Mouse (Mus musculus) ES-E14 (cell line): ENCODE results near the gene Zfp719. TPM values are rescaled to one million over a fixed set of nuclear protein-coding genes. Genes with fewer than 3 reads are reported as not detected.

Experiments
- DNase-seq: peaks from one replicate; pipeline ENCODE4 v3.0.0-alpha.2; 2013; ENCODE audit warnings: low read depth, low spot score
- H3K27ac ChIP-seq: 2 replicates; pipeline ENCODE4 v1.5.1; 2012; ENCODE audit warnings: low read depth, mild to moderate bottlenecking, low read length, moderate library complexity, mixed read lengths; ENCODE audit not compliant: poor library complexity, insufficient read depth, severe bottlenecking
- H3K36me3 ChIP-seq: 2 replicates; pipeline ENCODE4 v1.6.1; 2012; ENCODE audit warnings: mild to moderate bottlenecking, low read length, moderate library complexity, mixed read lengths; ENCODE audit not compliant: control insufficient read depth, poor library complexity, insufficient read depth, severe bottlenecking
- H3K4me1 ChIP-seq, 2 experiments: fragments of 150-350 bp in 1 of 2; sonication (generic) in 1 of 2; 2 replicates each; pipeline ENCODE4 v1.6.1; 2012; ENCODE audit warnings: low read length in 2 of 2, mild to moderate bottlenecking in 1 of 2, mixed read lengths in 1 of 2; ENCODE audit not compliant: control insufficient read depth in 2 of 2, insufficient read depth in 2 of 2, poor library complexity in 1 of 2
- H3K4me3 ChIP-seq, 2 experiments: fragments of 150-350 bp in 1 of 2; sonication (generic) in 1 of 2; 2 replicates each; pipeline ENCODE4 v1.5.1; 2012; ENCODE audit warnings: low read length in 2 of 2, low read depth in 1 of 2, mild to moderate bottlenecking in 1 of 2, mixed read lengths in 1 of 2; ENCODE audit not compliant: insufficient read depth in 1 of 2, poor library complexity in 1 of 2, severe bottlenecking in 1 of 2
- H3K9ac ChIP-seq: 2 replicates; pipeline ENCODE4 v1.6.1; 2012; ENCODE audit warnings: low read depth, mild to moderate bottlenecking, low read length, mixed read lengths; ENCODE audit not compliant: poor library complexity, insufficient read depth, severe bottlenecking
- H3K9me3 ChIP-seq: fragments of 150-350 bp; sonication (generic); 2 replicates; pipeline ENCODE4 v1.6.1; 2012; ENCODE audit warnings: low read depth, mild to moderate bottlenecking, low read length; ENCODE audit not compliant: control insufficient read depth, insufficient read depth
- CHD2 ChIP-seq: IDR thresholded peaks from 2 replicates; pipeline ENCODE4 v1.6.1; 2014; ENCODE audit warnings: mild to moderate bottlenecking, low read depth, low read length, inconsistent platforms
- HCFC1 ChIP-seq: IDR thresholded peaks from 2 replicates; pipeline ENCODE4 v1.6.1; 2012; ENCODE audit warnings: low read length, inconsistent platforms, borderline replicate concordance; ENCODE audit not compliant: insufficient read depth
- MAFK ChIP-seq: IDR thresholded peaks from 2 replicates; pipeline ENCODE4 v1.6.1; 2014; ENCODE audit warnings: mild to moderate bottlenecking, low read depth, low read length, inconsistent platforms; ENCODE audit not compliant: insufficient read depth
- ZC3H11A ChIP-seq: IDR thresholded peaks from 2 replicates; pipeline ENCODE4 v1.6.1; 2012; ENCODE audit warnings: low read depth, mild to moderate bottlenecking, inconsistent platforms, low read length, borderline replicate concordance
- ZNF384 ChIP-seq: IDR thresholded peaks from 2 replicates; pipeline ENCODE4 v1.6.1; 2012; ENCODE audit warnings: low read depth, low read length, inconsistent platforms
- in situ Hi-C, 2 experiments: fragments of 600-800 bp; cut with MboI; formaldehyde crosslinking; loops; one replicate each; pipeline ENCODE4 v1.15.1; 2025; ENCODE audit warnings: low sequenced_read_pairs in 2 of 2, inconsistent platforms in 1 of 2; ENCODE audit not compliant: unreplicated experiment in 2 of 2
- total RNA-seq: library from RNA; depleted of rRNA; stranded (reverse); fragments of 300-350 nt; gene quantifications from 2 replicates; pipeline ENCODE4 v1.2.3, GENCODE M21; 2012; rRNA removed

The Zfp719 gene
- total RNA-seq, 1 experiment = 9.9 TPM

DNA sequence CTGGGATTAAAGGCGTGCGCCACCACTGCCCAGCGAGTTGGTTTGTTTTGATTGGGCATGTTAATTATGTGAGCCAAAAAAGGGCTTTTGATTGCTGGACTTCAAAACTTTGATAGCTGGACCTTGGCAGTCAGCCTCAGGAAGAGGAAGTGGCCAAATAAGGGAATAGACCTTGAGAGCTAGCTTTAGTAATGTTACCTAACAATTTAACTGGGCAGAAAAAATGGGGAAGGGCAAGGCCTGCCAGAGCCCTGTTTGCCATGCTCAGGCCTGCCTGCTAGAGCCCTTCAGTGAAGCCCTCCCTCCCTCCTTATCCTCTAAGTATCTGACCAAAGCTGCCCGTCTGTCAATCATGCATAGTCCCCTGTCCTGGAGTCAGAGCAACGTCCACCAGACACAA is 63.2 kb downstream of the Zfp719 start:
- no peak for TF ChIP-seq ZC3H11A
- TF ChIP-seq ZNF384 = no peak
- no peak for TF ChIP-seq HCFC1
- no peak for TF ChIP-seq CHD2
- no peak for TF ChIP-seq MAFK
- Histone ChIP-seq H3K4me1 (no peaks in the 10 kb centered on the region; a peak in 1 of 4 replicates), H3K9me3 (no peaks in the 10 kb centered on the region), H3K36me3 (no peaks in the 10 kb centered on the region), H3K4me3 (no peak overlapping the region), H3K9ac (no peak overlapping the region), H3K27ac (no peak overlapping the region)
- no peak for DNase-seq
- in situ Hi-C loops = no loop called here

Other genes starting within 250 kb of the Zfp719 start
- gene Siglecf, start 228.3 kb upstream of the Zfp719 start, total RNA-seq = 0.49 and 1.1 TPM in 2 replicates
- 1.6 and 1.9 TPM in 2 replicates for gene Siglecg, start 171.4 kb upstream of the Zfp719 start, total RNA-seq
- gene Lim2, start 151.9 kb upstream of the Zfp719 start, total RNA-seq = 0.79 and 1.1 TPM in 2 replicates
- 0.37 and 0.62 TPM in 2 replicates for gene Nkg7, start 142.5 kb upstream of the Zfp719 start, total RNA-seq
- gene Cldnd2, start 138.8 kb upstream of the Zfp719 start, total RNA-seq = not detected in 2 replicates
- 126 and 134 TPM in 2 replicates for gene Etfb, start 135.5 kb upstream of the Zfp719 start, total RNA-seq
- not detected in 2 replicates for gene Gm45233, start 135.5 kb upstream of the Zfp719 start, total RNA-seq
- 2.9 and 3.6 TPM in 2 replicates for gene Vsig10l, start 116.5 kb upstream of the Zfp719 start, total RNA-seq
- 0.95 and 1.7 TPM in 2 replicates for gene Iglon5, start 89.5 kb upstream of the Zfp719 start, total RNA-seq
- gene 4931406B18Rik, start 73.7 kb upstream of the Zfp719 start, total RNA-seq = not detected in 2 replicates
- gene Cd33, start 35.2 kb upstream of the Zfp719 start, total RNA-seq = 0.04 and 0.16 TPM in 2 replicates
- 1.9 and 2.1 TPM in 2 replicates for gene Zfp658, start 17.4 kb upstream of the Zfp719 start, total RNA-seq
- 13.0 and 17.7 TPM in 2 replicates for gene Zfp819, start 27.6 kb downstream of the Zfp719 start, total RNA-seq
- gene Ceacam18, start 55.1 kb downstream of the Zfp719 start, total RNA-seq = 0.11 TPM in 1 of 2 replicates, not detected in the other
- not detected in 2 replicates for gene Siglece, start 80.6 kb downstream of the Zfp719 start, total RNA-seq
- 9.6 and 10.0 TPM in 2 replicates for gene Ctu1, start 92.4 kb downstream of the Zfp719 start, total RNA-seq
- 0.18 TPM in 1 of 2 replicates, not detected in the other for gene Klk14, start 110.8 kb downstream of the Zfp719 start, total RNA-seq
- 0.36 and 1.5 TPM in 2 replicates for gene Klk13, start 133.0 kb downstream of the Zfp719 start, total RNA-seq
- not detected in 2 replicates for gene Klk12, start 189.3 kb downstream of the Zfp719 start, total RNA-seq
- gene Klk11, start 195.0 kb downstream of the Zfp719 start, total RNA-seq = 1.7 and 2.4 TPM in 2 replicates
- 4.4 TPM in 2 replicates for gene Klk10, start 201.4 kb downstream of the Zfp719 start, total RNA-seq
- 0.13 TPM in 1 of 2 replicates, not detected in the other for gene Klk9, start 212.3 kb downstream of the Zfp719 start, total RNA-seq
- 24.9 and 63.7 TPM in 2 replicates for gene Klk8, start 218.0 kb downstream of the Zfp719 start, total RNA-seq
- gene Klk7, start 231.7 kb downstream of the Zfp719 start, total RNA-seq = 0.16 and 0.49 TPM in 2 replicates
- gene Klk6, start 244.9 kb downstream of the Zfp719 start, total RNA-seq = 0.21 and 0.54 TPM in 2 replicates